Mouse (Mus musculus) neural tube, embryonic 15.5 days (tissue): ENCODE data around the gene Pigyl. TPM values are rescaled to one million over a fixed set of nuclear protein-coding genes. Genes with fewer than 3 reads are reported as not detected.

Source experiments
- ATAC-seq: fragments of 200-750 bp; cut with Nextera tagmentation; 2 replicates; pipeline ENCODE4 v1.8.0; 2017; ENCODE audit warnings: mild to moderate bottlenecking, moderate TSS enrichment, moderate library complexity; ENCODE audit not compliant: low FRiP score
- H3K27ac ChIP-seq: fragments of 300-500 bp; sonication (generic); replicated peaks from 2 replicates; pipeline ENCODE4 v1.5.1; 2015; ENCODE audit warnings: mild to moderate bottlenecking, inconsistent platforms
- H3K27me3 ChIP-seq: fragments of 300-500 bp; sonication (generic); replicated peaks from 2 replicates; pipeline ENCODE4 v1.6.1; 2015; ENCODE audit warnings: inconsistent platforms
- H3K36me3 ChIP-seq: fragments of 300-500 bp; sonication (generic); 2 replicates; pipeline ENCODE4 v1.6.1; 2015; ENCODE audit warnings: inconsistent platforms
- H3K4me1 ChIP-seq: fragments of 300-500 bp; sonication (generic); 2 replicates; pipeline ENCODE4 v1.6.1; 2015; ENCODE audit warnings: inconsistent platforms
- H3K4me2 ChIP-seq: fragments of 300-500 bp; sonication (generic); 2 replicates; pipeline ENCODE4 v1.6.1; 2015; ENCODE audit warnings: inconsistent platforms, mild to moderate bottlenecking, moderate library complexity
- H3K4me3 ChIP-seq: fragments of 300-500 bp; sonication (generic); replicated peaks from 2 replicates; pipeline ENCODE4 v1.5.1; 2015; ENCODE audit warnings: mild to moderate bottlenecking, inconsistent platforms
- H3K9ac ChIP-seq: fragments of 300-500 bp; sonication (generic); replicated peaks from 2 replicates; pipeline ENCODE4 v1.6.1; 2015; ENCODE audit warnings: mild to moderate bottlenecking, inconsistent platforms
- H3K9me3 ChIP-seq: fragments of 300-500 bp; sonication (generic); replicated peaks from 2 replicates; pipeline ENCODE4 v1.6.1; 2016; ENCODE audit warnings: inconsistent platforms
- WGBS: fragments of 180-500 bp; shearing (Covaris S2); methylation state at CpG from one replicate; pipeline ENCODE4 v1.1.7; 2015; ENCODE audit warnings: mixed read lengths; 5-methylcytosine and 5-hydroxymethylcytosine counted together
- polyA plus RNA-seq: library from polyadenylated mRNA; unstranded; fragments of >200 nt; fragmentation: Nextera tagmentation; extraction: Ambion mirVana; gene quantifications from 2 replicates; pipeline ENCODE4 v1.2.1, GENCODE M21; 2015

The Pigyl gene
- 92.5 and 97.0 TPM in 2 replicates for polyA plus RNA-seq

GRCm38 (mm10) chr9:22156497-22157245, at the start of gene Pigyl:
Gene Pigyl, plus strand, starts transcription at chr9:22156846.
- Histone ChIP-seq H3K9me3 (no peaks in the 10 kb centered on the region), H3K9ac (peak within 1 kb of the TSS; percentile 86), H3K27me3 (no peaks in the 10 kb centered on the region), H3K4me3 (peak within 1 kb of the TSS; percentile 78), H3K36me3 (no peaks in the 10 kb centered on the region; the same call in 1 of the 2 replicates), H3K4me1 (peaks cover 22% of the 10 kb centered on the region), H3K4me2 (peak within 1 kb of the TSS; percentile 66), H3K27ac (peak within 1 kb of the TSS; percentile 96)
- peak; percentile 98 for ATAC-seq
- under 1% methylated on average over 65 of the region's 65 CpGs for WGBS

- peaks cover 34% of the 10 kb centered on the region for H3K36me3 ChIP-seq
- no peak overlapping the region for H3K9ac ChIP-seq
- H3K4me2 ChIP-seq: no peak overlapping the region
- H3K27me3 ChIP-seq: no peaks in the 10 kb centered on the region
- WGBS: 94% methylated on average over 9 of the region's 9 CpGs
- no peak overlapping the region for H3K4me3 ChIP-seq
- no peaks in the 10 kb centered on the region for H3K4me1 ChIP-seq
- H3K27ac ChIP-seq: no peak overlapping the region
- no peaks in the 10 kb centered on the region for H3K9me3 ChIP-seq
- ATAC-seq: no peak
These were observed 48.5 kb upstream of the Pigyl start for GRCm38 (mm10) chr9:22108194-22108593.

GRCm38 (mm10) chr9:22115635-22116034, 41.0 kb upstream of the Pigyl start:
- Histone ChIP-seq H3K27ac (peak overlapping the region; percentile 79; the same call in 1 of the 2 replicates), H3K4me2 (peak overlapping the region; percentile 85), H3K27me3 (no peaks in the 10 kb centered on the region), H3K9me3 (no peaks in the 10 kb centered on the region), H3K9ac (peak overlapping the region; percentile 89), H3K4me1 (peaks cover 28% of the 10 kb centered on the region), H3K4me3 (peak overlapping the region; percentile 94), H3K36me3 (peaks cover 31% of the 10 kb centered on the region)
- 87% methylated on average over 4 of the region's 4 CpGs for WGBS
- no peak for ATAC-seq

DNA sequence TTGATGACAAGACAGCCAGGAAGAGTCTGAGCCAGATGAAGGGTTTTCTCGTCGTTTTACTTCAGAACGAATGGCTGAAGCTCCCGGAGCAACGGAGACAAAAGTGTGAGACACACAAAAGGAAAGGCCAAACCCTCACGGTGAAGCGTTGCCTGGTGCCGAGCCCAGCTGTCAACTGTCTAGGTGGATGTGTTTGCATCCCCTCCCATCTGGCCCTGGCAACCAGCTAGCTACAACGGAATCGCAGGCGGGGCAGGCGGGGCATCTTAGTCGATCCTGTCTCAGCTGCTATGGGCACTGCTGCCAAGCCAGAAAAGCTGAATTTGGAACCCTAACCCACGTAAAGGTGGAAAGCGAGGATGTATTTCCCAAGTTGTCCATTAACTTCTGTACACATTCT, 40.6 kb upstream of the Pigyl start:
- Histone ChIP-seq H3K9me3 (no peaks in the 10 kb centered on the region), H3K9ac (peak overlapping the region; percentile 89), H3K27me3 (no peaks in the 10 kb centered on the region), H3K36me3 (peaks cover 28% of the 10 kb centered on the region), H3K27ac (peak overlapping the region; percentile 79; the same call in 1 of the 2 replicates), H3K4me2 (peak overlapping the region; percentile 85), H3K4me3 (peak overlapping the region; percentile 94), H3K4me1 (peaks cover 28% of the 10 kb centered on the region)
- 13% methylated on average over 15 of the region's 15 CpGs for WGBS
- no peak for ATAC-seq

GRCm38 (mm10) chr9:22116740-22117426, 39.8 kb upstream of the Pigyl start, which contains the start of gene Elof1:
Gene Elof1, minus strand, starts transcription at chr9:22117172.
- peak within 1 kb of the TSS; percentile 89 for H3K9ac ChIP-seq
- H3K36me3 ChIP-seq: peaks cover 20% of the 10 kb centered on the region
- peak within 1 kb of the TSS; percentile 81 for H3K27ac ChIP-seq
- WGBS: 0% methylated on average over 52 of the region's 52 CpGs
- peak within 1 kb of the TSS; percentile 85 for H3K4me2 ChIP-seq
- 0 out of 2 replicates have a peak, but pooled peaks cover under 1% of the 10 kb centered on the region for H3K27me3 ChIP-seq
- H3K4me3 ChIP-seq: peak within 1 kb of the TSS; percentile 94
- peaks cover 28% of the 10 kb centered on the region for H3K4me1 ChIP-seq
- H3K9me3 ChIP-seq: no peaks in the 10 kb centered on the region
- peak; percentile 96 for ATAC-seq

DNA sequence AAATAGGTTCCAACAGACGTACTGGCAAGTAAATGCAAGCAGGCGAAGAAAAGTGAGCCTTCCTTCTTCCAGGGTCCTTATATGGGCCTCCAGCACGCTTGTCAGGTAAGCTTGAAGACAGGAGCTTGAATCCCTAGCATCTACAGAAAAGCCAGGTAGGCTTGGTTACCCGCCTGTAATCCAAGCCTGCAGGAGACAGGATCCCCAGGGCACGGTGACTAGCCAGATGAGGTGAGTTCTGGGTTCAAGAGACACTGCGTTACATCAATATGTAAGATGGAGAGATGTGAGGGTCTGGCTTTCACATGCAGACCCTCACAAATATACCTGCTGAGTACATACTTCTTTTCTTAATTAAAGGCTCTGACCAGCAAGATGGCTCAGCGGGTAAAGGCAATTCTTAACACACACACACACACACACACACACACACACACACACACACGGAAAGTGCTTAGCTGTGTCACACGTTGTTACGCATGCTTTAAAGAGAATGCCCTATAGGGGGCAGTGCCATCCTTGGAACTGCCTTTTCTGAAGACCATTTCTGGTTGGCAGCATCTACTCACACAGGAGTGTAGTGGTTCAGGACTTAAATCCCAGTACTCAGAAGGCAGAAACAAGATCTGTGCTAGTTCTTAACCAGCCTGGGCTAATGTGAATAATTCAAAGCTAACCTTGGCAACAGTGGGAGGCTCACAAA, 38.7 kb upstream of the Pigyl start:
- WGBS: 40% methylated on average over 10 of the region's 10 CpGs
- Histone ChIP-seq H3K4me2 (peak overlapping the region; percentile 85), H3K9ac (peak overlapping the region; percentile 71), H3K36me3 (peaks cover 10% of the 10 kb centered on the region), H3K27ac (peak overlapping the region; percentile 81; the same call in 1 of the 2 replicates), H3K4me3 (peak overlapping the region; percentile 94), H3K27me3 (peaks cover 6% of the 10 kb centered on the region; the same call in 1 of the 2 replicates), H3K4me1 (peaks cover 28% of the 10 kb centered on the region), H3K9me3 (no peaks in the 10 kb centered on the region)
- peak; percentile 6; the same call in 1 of the 2 replicates for ATAC-seq

DNA sequence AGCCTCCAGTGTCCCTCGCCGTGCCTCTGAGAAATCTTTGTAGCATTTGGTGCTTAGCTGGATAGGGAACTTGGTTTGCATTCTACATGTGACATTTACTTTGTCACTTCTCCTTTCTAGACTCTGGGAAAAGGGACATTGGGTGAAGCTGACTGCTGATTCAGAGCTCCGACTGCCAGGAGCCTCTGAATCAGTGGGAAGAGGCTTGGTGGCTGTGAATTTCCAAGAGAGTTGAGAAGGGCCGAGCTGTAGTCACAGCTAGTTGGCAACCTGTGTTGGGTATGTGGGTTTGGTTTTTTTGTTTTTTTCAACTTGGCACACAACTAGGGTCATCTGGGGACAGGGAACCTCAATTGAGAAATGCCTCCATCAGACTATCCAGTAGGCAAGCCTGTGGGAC, 37.1 kb upstream of the Pigyl start:
- 90% methylated on average over 4 of the region's 4 CpGs for WGBS
- H3K27me3 ChIP-seq: peaks cover 6% of the 10 kb centered on the region; the same call in 1 of the 2 replicates
- no peak overlapping the region for H3K9ac ChIP-seq
- H3K4me2 ChIP-seq: no peak overlapping the region
- H3K9me3 ChIP-seq: no peaks in the 10 kb centered on the region
- no peak overlapping the region for H3K27ac ChIP-seq
- no peak for ATAC-seq
- no peak overlapping the region for H3K4me3 ChIP-seq
- no peaks in the 10 kb centered on the region for H3K36me3 ChIP-seq
- H3K4me1 ChIP-seq: peaks cover 24% of the 10 kb centered on the region

- Histone ChIP-seq H3K9ac (no peak overlapping the region), H3K9me3 (no peaks in the 10 kb centered on the region), H3K27ac (no peak overlapping the region), H3K4me1 (peaks cover 9% of the 10 kb centered on the region), H3K4me2 (no peak overlapping the region), H3K36me3 (no peaks in the 10 kb centered on the region), H3K4me3 (no peak overlapping the region), H3K27me3 (peaks cover 6% of the 10 kb centered on the region; the same call in 1 of the 2 replicates)
- no peak for ATAC-seq
These were observed 35.1 kb upstream of the Pigyl start for GRCm38 (mm10) chr9:22121545-22121944.

DNA sequence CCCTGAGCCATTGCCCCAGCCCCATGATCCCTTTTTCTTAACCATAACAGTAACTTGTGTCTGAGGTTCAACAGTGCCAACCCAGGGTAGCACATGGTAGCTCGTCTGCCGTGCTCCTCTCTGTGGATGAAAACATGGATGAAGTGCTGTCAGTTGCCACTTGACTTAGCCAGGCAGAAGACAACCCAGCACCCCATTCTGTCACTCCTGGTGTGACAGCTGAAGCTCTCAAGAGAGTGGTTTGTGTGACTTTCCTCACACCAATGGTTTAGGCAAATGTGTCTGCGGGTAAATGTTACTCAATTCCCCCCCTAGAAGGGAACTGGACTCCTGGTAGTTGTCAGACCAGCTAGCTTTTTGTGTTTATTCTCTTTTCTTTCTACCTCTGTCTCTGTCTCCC, 34.6 kb upstream of the Pigyl start:
- Histone ChIP-seq H3K9me3 (no peaks in the 10 kb centered on the region), H3K27ac (no peak overlapping the region), H3K4me3 (no peak overlapping the region), H3K4me1 (peaks cover 9% of the 10 kb centered on the region), H3K4me2 (no peak overlapping the region), H3K9ac (no peak overlapping the region), H3K36me3 (no peaks in the 10 kb centered on the region), H3K27me3 (peaks cover 6% of the 10 kb centered on the region; the same call in 1 of the 2 replicates)
- no peak for ATAC-seq
- 82% methylated on average over 3 of the region's 3 CpGs for WGBS

GRCm38 (mm10) chr9:22123069-22123609, 33.5 kb upstream of the Pigyl start:
- H3K4me1 ChIP-seq: peaks cover under 1% of the 10 kb centered on the region; the same call in 1 of the 2 replicates
- H3K9ac ChIP-seq: no peak overlapping the region
- 91% methylated on average over 7 of the region's 7 CpGs for WGBS

GRCm38 (mm10) chr9:22124169-22124568, 32.5 kb upstream of the Pigyl start:
- no peak overlapping the region for H3K27ac ChIP-seq
- H3K27me3 ChIP-seq: peaks cover 6% of the 10 kb centered on the region; the same call in 1 of the 2 replicates
- H3K4me2 ChIP-seq: no peak overlapping the region
- no peaks in the 10 kb centered on the region for H3K36me3 ChIP-seq
- no peaks in the 10 kb centered on the region for H3K4me1 ChIP-seq
- no peak overlapping the region for H3K4me3 ChIP-seq
- no peak for ATAC-seq
- no peak overlapping the region for H3K9ac ChIP-seq
- no peaks in the 10 kb centered on the region for H3K9me3 ChIP-seq
- 91% methylated on average over 3 of the region's 3 CpGs for WGBS

More at GRCm38 (mm10) chr9:22123069-22123609, 33.5 kb upstream of the Pigyl start:
- peaks cover 6% of the 10 kb centered on the region; the same call in 1 of the 2 replicates for H3K27me3 ChIP-seq
- H3K36me3 ChIP-seq: no peaks in the 10 kb centered on the region
- no peak overlapping the region for H3K4me2 ChIP-seq
- H3K4me3 ChIP-seq: no peak overlapping the region
- H3K9me3 ChIP-seq: no peaks in the 10 kb centered on the region
- H3K27ac ChIP-seq: no peak overlapping the region
- ATAC-seq: no peak
